Mouse (Mus musculus) CD4-positive, CD25-positive, alpha-beta regulatory T cell, adult 4 months (primary cell): ENCODE results near the gene Bbs1. TPM values are rescaled to one million over a fixed set of nuclear protein-coding genes. Genes with fewer than 3 reads are reported as not detected.
"Not testable (repeated sequence)": the region's sequence is repeated elsewhere in the genome, so short reads cannot be mapped to it uniquely, and the experiment has no call there.

Experiments
- ATAC-seq: one replicate; pipeline ENCODE4 v1.8.0; 2017
- polyA plus RNA-seq, 2 experiments: library from polyadenylated mRNA; unstranded; fragments of 100-300 nt; shearing (Covaris generic); gene quantifications; one replicate each; pipeline ENCODE4 v1.2.1; 2017

Gene Bbs1
- polyA plus RNA-seq, 2 experiments from 2014 or later: 0.38 to 1.7 TPM

DNA sequence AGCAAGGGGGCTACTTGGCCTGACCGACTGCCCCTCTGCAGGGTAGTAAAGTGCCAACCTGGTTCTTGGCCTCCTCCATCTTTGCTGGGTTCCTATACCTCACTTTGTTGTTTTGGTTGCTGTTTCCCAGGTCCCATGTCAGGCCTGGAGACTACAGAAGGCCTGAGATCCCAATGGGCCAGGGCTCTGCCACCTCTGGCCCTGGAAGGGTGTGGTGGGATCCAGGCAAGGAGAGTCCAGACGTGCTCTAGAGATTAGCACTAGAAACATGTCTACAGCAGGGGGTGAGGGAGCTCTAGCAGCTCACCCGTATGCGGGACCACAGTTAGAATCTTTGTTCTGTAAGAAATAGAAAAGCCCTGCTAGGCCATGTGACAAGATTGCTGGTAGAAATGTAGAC, 22.5 kb downstream of the Bbs1 start:
- ATAC-seq: no peak

DNA sequence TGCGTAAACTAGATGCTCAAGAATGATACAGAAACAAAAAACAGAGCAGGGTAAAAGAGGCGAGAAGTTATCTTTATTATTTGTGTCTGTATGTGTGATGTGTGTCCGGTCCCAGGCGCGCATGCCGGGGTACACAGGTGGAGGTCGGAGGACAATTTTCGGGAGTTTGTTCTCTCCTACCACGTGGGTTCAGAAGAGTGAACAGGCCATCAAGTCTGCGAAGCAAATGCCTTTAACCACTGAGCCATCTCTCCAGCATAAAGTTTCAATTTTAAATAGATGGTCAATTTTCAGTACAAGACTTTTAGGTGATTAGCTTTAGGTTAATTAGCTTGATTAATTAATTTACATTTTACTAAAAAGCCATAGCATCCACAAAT, 27.1 kb downstream of the Bbs1 start:
- no peak for ATAC-seq

DNA sequence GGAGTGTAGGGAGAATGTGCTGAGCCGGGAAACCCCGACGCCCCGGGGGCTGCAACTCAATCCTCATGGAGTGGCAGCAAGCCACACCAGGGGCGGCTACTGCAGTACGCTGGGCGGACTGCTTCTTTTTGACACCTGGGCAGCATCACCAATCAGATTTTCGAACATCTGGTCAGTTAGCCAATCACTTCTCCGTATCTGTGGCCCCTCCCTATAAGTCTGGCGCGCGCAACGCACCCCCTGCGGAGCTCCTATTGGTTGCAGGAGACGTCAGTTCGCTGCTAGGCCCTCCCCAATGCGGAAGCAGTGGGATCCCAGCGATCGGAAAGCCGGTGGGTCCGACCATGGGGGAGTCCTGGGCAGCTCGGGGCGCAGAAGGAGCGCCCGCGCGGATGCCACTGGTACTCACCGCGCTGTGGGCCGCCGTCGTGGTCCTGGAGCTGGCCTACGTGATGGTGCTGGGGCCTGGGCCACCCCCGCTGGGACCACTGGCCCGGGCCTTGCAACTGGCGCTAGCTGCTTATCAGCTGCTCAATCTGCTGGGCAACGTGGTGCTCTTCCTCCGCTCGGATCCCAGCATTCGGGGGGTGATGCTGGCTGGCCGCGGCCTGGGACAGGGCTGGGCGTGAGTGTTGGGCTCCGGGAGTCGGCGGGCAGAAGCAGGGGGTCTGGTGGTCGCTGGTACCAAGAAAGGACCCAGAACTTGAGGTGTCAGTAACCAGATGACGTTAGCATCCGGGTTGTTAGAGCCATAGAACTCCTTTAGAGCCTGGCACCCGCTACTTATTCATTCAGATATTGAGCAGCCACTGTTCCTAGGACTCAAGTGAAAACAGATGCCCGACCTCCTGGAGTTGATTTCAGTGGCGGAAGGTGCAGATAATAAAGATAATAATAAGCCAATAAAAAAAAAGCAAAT, 27.8 kb downstream of the Bbs1 start, which contains the start of gene Zdhhc24:
Zdhhc24 (plus strand) TSS at position 264 of the 919 bp plus-strand sequence.
- peak; percentile 100 for ATAC-seq

DNA sequence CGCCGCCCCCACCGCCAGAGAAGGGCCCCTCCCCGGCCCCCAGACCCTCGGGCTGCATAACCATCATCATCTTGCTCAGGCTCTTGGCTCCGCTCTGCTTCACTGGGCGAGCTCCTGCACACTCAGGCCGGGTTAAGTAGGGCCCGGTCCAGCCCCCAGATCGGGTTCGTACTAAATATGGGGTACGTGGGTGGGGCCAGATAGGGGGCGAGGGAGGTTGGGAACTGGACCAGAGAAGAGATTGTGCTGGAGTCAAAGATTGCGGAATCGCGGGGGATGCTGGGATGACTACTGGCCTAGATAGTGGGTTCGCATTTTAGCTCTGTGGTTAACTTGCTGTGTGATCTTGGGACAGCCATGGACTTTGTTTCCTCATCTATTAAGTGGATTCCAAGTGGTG, 28.6 kb downstream of the Bbs1 start, which contains the start of gene Actn3:
Actn3 (minus strand) TSS at position 125 of the 400 bp plus-strand sequence.
- ATAC-seq: no peak

DNA sequence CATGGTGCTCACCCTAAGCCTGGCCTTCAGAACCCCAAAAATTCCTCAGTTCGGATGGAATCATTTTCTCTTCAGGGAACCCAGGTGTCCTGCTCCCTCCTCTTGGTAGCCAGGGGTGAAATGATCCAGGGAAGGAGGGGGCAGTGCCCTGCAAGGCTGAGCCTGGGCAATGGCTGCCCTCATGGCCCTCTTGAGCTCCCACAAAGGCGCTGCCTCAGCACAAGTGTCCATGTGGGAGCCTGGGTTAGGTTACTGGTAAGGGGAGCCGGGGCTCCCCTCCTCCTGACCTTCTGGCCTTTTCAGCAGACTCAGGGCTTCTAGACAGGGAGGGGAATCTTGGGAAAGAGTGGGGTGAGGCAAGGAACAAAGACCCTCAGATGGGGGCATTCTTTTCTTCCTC, 29.7 kb downstream of the Bbs1 start:
- ATAC-seq: no peak

DNA sequence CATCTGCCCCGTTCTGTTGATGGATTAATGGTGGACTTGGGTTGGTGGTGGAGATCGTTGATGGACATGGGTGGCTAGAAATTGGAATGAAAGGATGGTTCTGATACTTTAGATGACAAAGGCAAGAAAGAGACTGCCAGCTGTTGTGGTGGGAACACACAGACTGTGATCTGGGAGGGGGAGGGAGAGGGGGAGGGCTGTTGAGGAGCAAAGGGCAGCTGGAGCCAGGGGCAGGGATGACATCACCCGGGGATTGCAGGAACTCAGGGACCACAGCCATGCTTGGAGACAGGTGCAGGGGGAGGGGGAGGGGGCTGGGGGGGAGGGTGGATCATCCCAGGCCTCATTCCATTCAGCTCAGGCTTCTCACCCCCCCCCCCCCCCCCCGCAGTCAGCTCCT, 30.2 kb downstream of the Bbs1 start:
- ATAC-seq: no peak

DNA sequence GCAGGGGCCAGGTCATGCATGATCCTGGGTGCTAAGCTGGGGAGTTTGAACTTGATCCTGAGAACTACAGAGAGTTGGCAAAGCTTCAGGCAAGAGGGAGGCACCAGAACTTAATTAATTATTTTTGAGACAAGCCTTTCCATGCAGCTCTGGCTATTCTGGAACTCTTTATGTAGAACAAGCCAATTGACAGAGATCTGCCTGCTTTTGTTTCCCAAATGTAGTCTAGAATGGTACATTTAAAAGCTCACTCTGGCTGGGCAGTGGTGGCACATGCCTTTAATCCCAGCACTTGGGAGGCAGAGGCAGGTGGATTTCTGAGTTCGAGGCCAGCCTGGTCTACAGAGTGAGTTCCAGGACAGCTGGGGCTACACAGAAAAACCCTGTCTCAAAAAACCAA, 31.8 kb downstream of the Bbs1 start:
- not testable (repeated sequence) for ATAC-seq

DNA sequence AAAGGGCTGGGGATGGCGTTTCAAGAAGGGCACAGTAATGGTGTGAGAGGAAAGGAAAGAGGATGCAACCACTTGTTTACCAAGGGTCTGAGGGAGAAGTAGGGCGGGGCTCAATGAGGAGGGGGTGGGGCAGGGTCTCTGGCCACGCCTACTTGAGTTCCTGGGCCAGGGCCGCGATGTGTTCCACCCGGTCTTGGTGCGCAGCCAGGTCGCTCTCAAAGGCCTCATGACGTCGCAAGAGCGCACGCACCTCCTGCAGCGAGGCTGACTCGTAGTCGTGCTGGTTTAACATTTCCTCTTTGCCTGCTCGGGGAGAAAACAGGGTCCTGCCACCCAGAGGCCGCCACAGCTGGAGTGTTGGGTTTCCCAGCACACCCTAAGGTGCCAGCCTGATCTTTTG, 41.3 kb downstream of the Bbs1 start:
- ATAC-seq: no peak

DNA sequence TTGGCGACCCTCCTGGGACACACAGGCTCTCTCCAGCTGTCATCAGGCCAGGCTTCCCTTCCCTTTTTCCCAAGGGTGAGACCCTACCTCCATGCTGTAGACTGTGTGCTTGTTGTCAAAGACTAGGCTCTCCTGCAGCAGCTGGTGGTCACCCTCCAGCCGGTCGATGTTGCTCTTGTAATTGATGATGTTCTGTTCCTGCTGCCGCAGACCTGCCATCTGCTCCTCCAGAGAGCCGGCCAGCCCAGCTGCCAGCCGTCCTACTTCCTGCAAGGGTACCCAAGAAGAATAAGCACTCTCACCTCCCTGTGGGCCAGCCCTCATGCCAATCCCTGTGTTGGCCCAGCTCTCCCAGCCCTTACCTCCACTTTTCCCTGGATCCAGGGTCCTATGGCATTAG, 43.4 kb downstream of the Bbs1 start:
- ATAC-seq: no peak

DNA sequence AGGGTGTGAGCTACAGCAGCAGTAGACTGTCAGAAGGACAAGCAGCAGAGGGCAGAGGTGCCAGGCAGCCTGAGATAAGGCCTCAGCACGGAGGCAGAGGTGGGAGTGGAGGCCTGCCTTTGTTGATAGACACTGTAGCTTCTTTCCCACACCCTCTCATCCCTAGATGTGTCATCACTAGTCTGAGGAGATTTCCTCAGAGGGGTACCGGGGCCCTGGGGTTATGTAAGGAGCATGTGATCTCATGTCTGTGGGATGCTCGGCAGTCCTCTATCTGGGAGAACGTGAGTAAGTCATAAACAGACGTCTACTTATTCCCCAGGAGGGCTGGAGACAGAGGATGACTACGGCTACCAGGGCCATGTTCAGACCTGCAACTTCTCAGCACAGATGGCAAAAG, 47.3 kb downstream of the Bbs1 start:
- ATAC-seq: no peak

DNA sequence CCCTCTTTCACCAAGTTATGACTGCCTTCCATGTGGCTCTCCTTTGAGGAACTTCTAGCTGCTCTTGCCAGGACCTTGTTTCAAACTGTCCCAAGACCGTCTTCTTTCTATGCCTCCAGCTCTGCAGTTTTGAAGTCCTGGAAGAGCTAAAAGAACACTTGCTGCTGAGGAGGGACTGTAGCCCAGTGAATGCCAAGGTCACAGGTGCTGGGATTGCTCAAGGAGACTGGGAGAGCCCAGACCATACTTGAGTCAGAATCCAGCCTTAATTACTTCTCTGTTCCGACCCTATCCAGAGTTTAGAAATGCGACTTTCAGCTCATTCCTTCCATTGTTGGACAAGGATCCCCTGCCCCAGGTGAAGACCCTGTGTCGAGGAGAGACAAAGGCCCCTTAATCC, 50.5 kb downstream of the Bbs1 start:
- ATAC-seq: no peak

DNA sequence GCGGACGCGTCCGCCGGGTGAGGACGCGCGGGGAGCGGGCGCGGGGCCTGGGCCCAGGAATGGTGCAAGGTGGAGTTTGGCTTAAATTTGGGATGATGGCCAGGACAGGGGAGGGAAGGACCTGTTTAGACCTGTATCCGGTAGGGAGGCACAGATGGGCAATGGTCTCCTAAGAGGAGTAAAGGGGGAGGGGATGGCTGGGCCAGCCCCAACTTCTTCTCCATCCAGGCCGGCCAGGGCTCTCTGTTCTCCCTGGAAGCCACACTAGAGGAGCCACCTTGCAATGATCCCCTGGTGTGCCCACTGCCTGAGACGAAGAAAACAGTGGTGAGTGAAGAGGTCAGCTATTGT, 51.0 kb downstream of the Bbs1 start:
- ATAC-seq: no peak

DNA sequence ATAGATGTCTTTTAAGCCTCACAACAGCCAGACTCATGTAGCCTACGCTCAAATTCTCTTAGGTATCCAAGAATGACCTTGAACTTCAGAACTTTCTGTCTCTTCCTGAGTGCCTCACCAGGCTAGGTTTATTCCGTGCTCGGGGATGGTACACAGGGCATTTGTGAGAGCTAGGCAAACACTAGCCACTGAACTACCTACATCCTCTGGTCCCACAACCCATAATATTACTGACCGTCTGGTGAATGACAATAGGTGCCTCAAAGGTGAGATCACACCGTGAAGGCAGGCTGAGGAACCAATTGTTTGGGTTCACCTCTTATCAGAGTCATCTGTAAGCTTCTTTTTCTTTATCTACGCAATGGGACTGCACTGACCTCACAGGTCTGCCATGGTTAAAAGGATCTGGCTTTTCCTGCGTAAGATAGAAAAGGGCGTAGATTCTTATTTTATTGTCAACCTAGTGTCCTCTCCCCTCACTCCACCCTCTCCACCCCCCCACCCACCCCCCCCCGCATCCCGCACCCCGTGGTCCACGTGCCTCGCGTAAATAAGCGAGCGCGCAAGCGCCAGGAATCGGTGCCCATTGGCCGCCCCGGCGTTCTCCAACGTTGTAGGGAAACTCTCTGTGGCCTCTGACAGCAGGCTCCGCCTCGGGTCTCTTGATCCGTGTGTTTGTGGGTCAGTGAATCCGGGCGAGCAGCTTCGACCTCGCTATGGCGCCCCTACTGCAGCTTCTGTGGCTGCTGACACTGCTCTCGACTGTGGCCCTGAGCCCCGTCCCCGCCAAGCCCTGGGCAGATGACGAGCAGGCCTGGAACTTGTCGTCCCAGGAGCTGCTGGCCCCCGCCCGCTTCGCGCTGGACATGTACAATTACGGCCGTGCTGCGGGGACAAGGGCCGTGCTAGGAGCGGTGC, 51.6 kb downstream of the Bbs1 start, which contains the start of gene Ctsf:
Ctsf (plus strand) TSS at position 579 of the 918 bp plus-strand sequence.
- ATAC-seq: no peak

DNA sequence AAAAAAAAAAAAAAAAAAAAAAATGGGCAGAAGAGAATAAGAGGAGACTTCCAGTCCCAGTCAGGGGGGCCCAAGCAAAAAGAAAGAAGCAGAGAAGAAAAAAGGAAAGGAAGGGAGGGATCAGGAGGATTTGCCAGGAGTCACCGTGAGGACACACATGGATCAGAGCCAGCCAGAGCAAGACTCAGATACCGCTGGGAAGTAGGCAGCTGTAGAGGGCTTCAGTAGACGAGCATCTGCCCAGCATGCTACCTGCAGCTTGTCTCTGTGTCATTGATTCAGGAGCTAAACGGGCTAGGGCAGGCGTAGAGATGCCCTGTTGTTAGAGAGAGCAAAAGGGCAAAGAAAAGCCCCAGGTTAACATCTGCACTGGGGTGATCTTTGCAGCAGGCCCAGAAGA, 56.1 kb downstream of the Bbs1 start:
- no peak for ATAC-seq

DNA sequence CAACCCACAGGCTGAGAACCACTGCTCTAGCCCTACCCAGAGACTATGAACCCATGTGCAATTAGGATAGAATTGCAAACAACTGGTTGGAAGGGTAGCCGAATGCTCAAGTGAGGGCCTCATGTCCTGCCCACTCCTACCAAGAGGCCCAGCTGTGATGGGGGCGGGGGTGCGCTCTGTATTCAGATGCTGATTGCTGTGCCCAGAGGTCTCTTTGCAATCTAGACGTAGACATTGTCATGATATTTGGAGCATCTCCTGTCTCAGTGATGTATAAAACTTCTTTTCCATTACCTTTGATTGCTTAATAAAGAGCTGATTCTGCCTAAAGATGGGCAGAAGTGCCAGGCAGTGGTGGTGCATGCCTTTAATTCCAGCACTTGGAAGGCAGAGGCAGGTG, 56.6 kb downstream of the Bbs1 start:
- no peak for ATAC-seq

DNA sequence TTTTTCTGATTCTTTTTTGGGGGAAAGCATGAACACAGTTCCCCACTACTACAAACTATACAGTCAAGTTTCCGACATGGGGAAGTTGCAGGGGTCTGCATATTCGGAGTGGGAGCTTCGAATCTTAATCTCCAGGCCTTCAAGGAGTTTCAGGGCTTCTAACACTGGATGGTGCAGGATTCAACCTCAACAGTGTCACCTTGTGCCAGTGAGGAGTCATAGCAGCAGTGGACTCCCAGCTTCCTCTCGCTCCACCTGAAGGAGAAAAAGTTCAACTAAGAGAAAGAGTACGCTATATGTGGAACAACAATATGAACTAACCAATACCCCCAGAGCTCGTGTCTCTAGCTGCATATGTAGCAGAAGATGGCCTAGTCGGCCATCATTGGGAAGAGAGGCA, 58.9 kb downstream of the Bbs1 start:
- peak; percentile 79 for ATAC-seq

DNA sequence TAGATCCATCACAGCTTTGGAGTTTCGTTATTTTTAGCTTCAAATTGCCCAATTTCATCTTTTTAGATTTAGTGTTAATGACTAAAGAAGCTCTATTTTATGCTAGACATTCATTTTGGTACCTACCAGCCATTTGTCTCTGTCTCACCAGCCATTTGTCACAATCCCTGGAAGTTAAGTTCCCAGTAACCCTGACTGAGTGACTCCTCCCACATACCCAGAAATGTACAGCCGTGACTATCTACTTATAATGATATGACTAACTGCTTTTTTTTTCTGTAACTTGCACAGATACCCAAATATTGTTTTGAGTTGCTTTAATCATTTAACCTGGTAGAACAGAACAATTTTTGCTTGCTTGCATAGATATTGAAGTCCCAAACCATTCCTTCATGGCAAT, 60.6 kb downstream of the Bbs1 start:
- no peak for ATAC-seq

DNA sequence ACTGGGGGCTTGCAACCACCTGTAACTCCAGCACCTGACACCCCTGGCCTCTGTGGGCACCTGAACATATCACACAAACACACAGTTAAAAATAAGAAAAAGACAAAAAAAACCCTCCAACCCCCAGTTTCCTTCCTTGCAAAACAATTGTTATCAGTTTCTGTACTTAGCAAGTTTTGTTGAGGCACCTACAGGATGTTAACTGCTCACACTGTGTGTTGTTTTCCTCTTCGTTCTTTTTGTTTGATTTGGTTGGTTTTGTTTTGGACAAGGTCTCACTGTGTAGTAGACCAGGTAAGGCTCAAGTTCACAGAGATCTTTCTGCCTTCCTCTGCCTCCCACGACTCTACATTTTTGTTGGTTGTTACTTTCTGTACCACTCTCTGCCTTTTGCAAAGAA, 63.8 kb downstream of the Bbs1 start:
- peak; percentile 31 for ATAC-seq

DNA sequence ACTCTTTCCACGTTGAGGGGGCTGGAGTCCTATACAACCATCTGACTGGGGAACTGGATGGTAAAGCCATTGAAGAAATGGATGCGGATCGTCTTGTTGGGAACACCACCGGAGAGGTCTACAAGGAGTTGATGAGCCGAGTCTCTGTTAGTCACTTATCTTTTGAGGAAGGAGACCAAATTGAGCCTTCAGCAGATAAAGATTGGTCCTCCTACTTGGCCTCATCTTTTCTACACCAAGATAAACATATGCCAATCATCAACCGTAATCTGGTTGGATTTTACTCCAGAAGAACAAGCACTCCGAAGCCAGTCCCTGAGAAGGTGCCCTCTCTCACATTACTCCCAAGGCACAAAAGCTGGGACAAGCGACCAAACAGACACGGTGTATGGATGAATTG, 65.6 kb downstream of the Bbs1 start:
- no peak for ATAC-seq

DNA sequence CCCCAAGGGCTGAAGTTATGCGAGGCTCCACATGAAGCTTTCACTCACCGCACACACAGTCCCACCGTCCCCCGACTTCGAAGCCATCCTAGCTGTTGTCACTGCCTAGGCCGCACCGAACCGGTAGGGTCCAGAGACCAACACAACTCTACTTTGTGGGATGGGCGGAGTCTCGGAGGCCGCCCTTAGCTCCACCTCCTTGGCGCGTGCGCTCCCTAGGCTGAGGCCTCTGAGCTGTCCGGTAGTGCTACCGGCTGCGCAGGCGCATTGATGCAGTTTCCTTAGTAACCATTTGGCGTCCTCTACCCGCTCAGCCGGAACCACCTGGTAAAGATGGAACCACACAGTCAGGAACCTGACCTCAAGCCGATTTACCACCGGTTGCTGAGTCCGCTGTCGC, 67.3 kb downstream of the Bbs1 start, which contains the start of the genes Ccs and Ccdc87:
Ccs (minus strand) TSS at position 184 of the 400 bp plus-strand sequence.
Ccdc87 (plus strand) TSS at position 218 of the 400 bp plus-strand sequence.
- peak; percentile 97 for ATAC-seq

DNA sequence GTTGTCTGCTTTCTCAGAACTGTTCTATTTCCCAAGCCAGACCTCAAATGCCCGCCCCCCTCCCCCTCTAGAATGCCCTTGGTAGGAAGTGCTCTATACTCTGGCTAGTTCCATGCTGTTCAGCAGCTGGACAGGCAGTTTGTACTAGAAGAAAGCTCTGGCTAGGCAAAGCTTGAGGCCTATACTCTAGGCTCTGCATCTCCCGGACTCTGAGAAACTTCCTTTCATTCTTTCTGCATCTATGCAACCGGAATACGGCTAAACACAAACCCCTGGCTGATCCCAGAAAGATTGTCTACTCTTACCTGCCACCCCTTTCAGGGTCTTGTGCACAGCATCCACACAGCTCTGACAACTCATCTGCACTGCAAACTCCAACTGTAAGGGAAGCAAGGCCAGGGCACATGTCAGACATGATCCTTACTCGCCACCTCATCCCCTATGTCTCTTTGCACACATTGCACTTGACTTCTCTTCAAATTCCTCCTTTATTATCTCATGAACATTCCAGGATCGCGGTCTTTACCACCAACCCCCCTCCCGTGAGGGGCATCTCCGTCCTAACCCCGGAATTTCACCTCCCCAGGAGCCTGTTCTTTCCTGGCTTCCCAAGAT, 67.8 kb downstream of the Bbs1 start:
- ATAC-seq: no peak

DNA sequence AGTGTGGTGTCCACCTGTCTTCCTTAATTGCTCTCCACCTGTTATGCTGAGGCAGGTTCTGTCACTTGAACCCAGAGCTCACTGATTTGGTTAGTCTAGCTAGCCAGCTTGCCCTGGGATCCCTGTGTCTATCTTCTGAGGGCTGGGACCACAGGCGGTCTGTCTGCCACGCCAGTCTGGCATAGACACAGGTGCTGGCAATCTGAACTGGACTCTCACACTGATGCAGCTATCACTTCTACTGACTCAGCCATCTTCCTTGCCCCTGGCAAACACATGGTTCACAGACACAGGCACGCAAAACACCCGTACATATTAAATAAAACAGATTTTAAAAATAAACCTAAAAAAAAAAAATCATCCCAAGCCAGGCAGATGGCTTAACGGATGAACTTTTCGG, 69.4 kb downstream of the Bbs1 start:
- ATAC-seq: no peak
